Mouse (Mus musculus) erythroblast, embryonic 14.5 days (primary cell): ENCODE results near the gene Taf10. TPM values are rescaled to one million over a fixed set of nuclear protein-coding genes. Genes with fewer than 3 reads are reported as not detected.

ENCODE experiments used
- H3K27me3 ChIP-seq: 2 replicates; pipeline ENCODE4 v1.6.1; 2012; ENCODE audit warnings: inconsistent platforms; ENCODE audit not compliant: control insufficient read depth
- H3K36me3 ChIP-seq: 2 replicates; pipeline ENCODE4 v1.6.1; 2012; ENCODE audit warnings: mild to moderate bottlenecking, inconsistent platforms; ENCODE audit not compliant: control insufficient read depth
- H3K4me1 ChIP-seq: 2 replicates; pipeline ENCODE4 v1.6.1; 2012; ENCODE audit warnings: inconsistent platforms; ENCODE audit not compliant: control insufficient read depth
- H3K4me3 ChIP-seq: replicated peaks from 2 replicates; pipeline ENCODE3; 2012; ENCODE audit warnings: moderate library complexity, mild to moderate bottlenecking, inconsistent platforms
- H3K9me3 ChIP-seq: 2 replicates; pipeline ENCODE4 v1.6.1; 2012; ENCODE audit warnings: low read length, inconsistent platforms, mixed read lengths; ENCODE audit not compliant: control insufficient read depth
- GATA1 ChIP-seq: IDR thresholded peaks from 2 replicates; pipeline ENCODE4 v1.6.1; 2012; ENCODE audit warnings: low read length, inconsistent platforms, mixed read lengths
- TAL1 ChIP-seq: IDR thresholded peaks from 3 replicates; pipeline ENCODE4 v1.6.1; 2012; ENCODE audit warnings: low read length, inconsistent platforms, mixed read lengths
- polyA plus RNA-seq: library from polyadenylated mRNA; stranded (reverse); fragments of >175 nt; gene quantifications from 2 replicates; pipeline ENCODE4 v1.2.3, GENCODE M21; 2012

Gene Taf10
- polyA plus RNA-seq, 1 experiment: 54.5 TPM

DNA sequence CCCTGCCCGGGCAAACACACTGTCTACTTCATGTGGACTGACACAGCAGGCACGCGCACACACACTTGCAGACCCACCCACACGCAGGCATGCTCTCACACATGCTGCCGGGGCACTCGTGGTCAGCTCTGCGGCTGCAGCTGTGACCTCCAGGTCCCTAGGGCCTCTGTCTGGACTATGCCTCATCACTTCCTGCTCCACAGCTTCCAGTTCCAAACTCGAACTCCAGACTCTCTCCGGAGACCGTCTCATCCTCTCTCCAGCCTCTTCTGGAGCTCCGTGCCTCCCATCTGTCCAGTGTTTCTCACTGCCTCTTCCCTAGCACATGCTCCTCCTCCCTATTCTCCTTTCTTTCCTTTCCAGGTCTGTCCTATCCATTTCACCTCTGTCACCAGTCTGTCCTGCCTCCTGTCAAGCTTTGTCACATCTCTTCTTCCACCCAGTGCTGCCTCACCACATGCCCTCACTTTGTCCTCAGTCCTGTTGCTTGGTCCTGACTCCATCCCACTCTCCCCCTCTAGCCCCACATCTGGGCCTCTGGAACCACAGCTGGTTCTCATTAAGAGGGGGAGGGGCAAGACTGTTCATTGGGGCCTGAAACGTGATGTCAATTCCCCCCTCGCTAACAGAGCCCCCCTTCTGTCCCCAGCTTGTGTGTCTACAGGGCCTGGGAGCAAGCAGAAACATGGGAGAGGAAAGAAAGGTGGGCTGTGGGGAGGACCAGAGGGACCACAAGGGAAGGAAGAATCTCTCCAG lies 33.8 kb upstream of the Taf10 start:
- H3K27me3 ChIP-seq: peaks cover 4% of the 10 kb centered on the region
- H3K36me3 ChIP-seq: no peaks in the 10 kb centered on the region
- no peaks in the 10 kb centered on the region for H3K4me1 ChIP-seq
- no peaks in the 10 kb centered on the region for H3K9me3 ChIP-seq
- no peak overlapping the region for H3K4me3 ChIP-seq
- no peak for TF ChIP-seq TAL1
- no peak for TF ChIP-seq GATA1

DNA sequence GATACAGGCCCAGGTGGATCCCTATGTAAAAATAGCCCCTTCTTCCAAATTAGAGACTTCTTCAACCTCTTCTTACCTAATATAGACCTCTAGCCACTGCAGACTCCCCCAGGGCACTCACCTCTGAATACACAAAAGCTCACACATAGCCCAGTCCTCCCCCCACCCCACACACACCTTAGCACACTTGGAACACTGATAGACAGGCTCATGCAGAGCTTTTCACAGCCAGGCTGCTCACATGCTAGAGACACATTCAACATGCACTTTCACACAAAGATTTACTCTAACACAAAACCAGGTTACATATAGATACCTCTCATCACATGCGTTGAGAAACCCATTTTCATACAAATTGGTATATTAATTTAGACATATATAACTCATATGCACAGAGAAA lies 33.2 kb upstream of the Taf10 start:
- Histone ChIP-seq H3K9me3 (no peaks in the 10 kb centered on the region), H3K4me1 (no peaks in the 10 kb centered on the region), H3K27me3 (no peaks in the 10 kb centered on the region), H3K4me3 (no peak overlapping the region), H3K36me3 (no peaks in the 10 kb centered on the region)
- no peak for TF ChIP-seq GATA1
- no peak for TF ChIP-seq TAL1

DNA sequence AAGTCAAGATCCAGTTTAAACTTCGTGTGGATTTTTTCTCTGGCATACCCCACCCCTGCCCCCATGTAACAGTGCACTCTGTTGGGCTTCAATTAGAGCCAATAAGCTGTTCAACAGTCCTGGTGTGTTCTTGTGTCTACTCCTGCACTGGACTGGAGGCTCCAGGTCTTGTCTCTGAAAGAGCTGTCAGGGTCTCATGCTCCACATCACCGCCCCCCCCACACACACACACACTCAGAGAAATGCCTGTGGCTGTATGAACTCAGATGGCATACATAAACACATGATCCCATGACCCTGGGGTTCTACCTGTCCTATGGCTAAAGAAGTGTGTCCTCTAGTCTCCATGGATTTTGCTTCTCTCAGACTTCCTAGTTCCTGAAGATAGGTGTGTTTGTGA lies 31.9 kb upstream of the Taf10 start:
- Histone ChIP-seq H3K4me1 (no peaks in the 10 kb centered on the region), H3K4me3 (no peak overlapping the region), H3K36me3 (no peaks in the 10 kb centered on the region), H3K27me3 (no peaks in the 10 kb centered on the region), H3K9me3 (no peaks in the 10 kb centered on the region)
- no peak for TF ChIP-seq TAL1
- no peak for TF ChIP-seq GATA1

DNA sequence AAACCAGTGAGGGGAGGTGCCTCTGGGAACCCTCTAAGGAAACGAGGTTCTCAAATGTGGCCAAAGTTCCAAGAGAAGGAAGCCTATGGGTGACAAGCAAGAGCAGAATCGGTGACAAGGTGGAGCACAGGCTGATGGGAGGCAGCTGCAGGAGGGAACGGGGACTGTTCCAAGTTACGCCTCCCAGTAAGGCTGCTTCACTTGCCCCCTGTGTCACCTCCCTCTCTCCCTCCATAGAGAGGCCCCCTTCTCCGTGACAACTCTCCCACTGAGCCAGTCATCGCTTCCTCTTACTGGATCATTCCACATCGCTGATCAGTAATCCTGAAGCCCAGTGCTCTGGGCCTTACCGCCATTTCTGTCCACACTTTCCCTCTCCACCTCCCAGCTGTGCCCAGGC lies 30.5 kb upstream of the Taf10 start:
- no peaks in the 10 kb centered on the region for H3K4me1 ChIP-seq
- H3K9me3 ChIP-seq: no peaks in the 10 kb centered on the region
- H3K4me3 ChIP-seq: no peak overlapping the region
- no peaks in the 10 kb centered on the region for H3K27me3 ChIP-seq
- H3K36me3 ChIP-seq: no peaks in the 10 kb centered on the region
- no peak for TF ChIP-seq TAL1
- TF ChIP-seq GATA1: no peak

DNA sequence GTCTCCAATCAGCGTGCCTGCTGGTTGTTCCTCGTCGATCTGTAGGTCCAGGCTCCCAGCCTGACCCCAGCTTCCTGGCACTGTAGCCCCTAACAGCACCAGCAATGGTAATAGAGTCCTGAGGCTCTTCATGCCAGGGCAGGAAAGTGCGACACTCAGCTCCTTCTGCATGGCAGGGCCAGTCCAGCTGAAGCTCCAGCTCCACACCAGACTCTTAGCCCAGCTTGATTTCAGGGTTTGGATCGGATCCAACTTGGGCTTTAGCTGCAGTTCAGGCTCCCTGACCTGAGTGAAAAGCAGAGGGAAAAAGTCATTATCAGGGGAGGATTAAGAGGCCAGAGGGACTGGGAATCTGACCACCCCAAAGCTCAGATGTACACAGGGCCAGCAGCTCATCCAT lies 28.9 kb upstream of the Taf10 start:
- TF ChIP-seq TAL1: no peak
- no peak for TF ChIP-seq GATA1
- Histone ChIP-seq H3K27me3 (no peaks in the 10 kb centered on the region), H3K9me3 (no peaks in the 10 kb centered on the region), H3K4me1 (no peaks in the 10 kb centered on the region), H3K36me3 (no peaks in the 10 kb centered on the region), H3K4me3 (no peak overlapping the region)

DNA sequence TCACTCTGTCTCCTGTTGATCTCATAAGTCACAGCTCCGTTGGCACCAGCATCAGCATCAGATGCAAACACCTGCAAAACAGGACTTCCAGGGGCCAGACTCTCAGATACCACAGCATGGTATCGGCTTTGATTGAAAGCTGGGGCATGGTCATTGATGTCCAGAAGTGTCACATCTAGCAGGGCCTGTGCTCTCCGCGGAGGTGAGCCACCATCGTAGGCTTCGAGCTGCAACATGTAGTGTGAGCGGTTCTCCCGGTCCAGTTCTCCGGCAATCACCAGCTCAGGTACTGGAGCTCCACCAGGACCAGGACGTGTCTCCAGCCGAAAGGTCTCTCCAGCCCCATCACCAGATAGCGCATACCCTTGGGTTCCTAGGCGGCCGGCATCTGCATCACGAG lies 28.2 kb upstream of the Taf10 start:
- no peak overlapping the region for H3K4me3 ChIP-seq
- TF ChIP-seq GATA1 (no peak), TAL1 (no peak)

DNA sequence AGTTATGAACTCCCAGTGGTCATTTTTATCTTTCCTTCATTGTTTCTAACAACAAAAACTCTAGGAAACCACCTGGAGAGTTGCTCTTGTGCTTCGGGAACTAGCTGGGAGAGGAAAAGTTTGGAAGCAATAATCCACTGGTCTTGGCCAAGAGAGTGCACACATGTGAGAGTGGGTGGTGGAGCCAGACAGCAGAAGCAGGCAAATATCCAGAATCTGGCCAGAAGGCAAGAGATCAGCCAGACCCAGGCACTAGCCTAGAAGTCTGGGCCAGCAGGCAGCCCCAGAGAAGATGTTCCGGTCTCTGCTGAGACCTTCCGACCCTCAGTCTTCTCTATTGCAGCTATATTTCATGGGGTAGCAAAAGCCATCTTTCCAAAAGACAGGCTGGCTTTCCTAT lies 25.8 kb upstream of the Taf10 start:
- Histone ChIP-seq H3K4me3 (no peak overlapping the region), H3K4me1 (no peaks in the 10 kb centered on the region), H3K27me3 (no peaks in the 10 kb centered on the region), H3K9me3 (no peaks in the 10 kb centered on the region), H3K36me3 (no peaks in the 10 kb centered on the region)
- TF ChIP-seq GATA1: no peak
- TF ChIP-seq TAL1: no peak

More for the DNA sequence above, 28.2 kb upstream of the Taf10 start:
- Histone ChIP-seq H3K4me1 (no peaks in the 10 kb centered on the region), H3K36me3 (no peaks in the 10 kb centered on the region), H3K27me3 (no peaks in the 10 kb centered on the region), H3K9me3 (no peaks in the 10 kb centered on the region)

DNA sequence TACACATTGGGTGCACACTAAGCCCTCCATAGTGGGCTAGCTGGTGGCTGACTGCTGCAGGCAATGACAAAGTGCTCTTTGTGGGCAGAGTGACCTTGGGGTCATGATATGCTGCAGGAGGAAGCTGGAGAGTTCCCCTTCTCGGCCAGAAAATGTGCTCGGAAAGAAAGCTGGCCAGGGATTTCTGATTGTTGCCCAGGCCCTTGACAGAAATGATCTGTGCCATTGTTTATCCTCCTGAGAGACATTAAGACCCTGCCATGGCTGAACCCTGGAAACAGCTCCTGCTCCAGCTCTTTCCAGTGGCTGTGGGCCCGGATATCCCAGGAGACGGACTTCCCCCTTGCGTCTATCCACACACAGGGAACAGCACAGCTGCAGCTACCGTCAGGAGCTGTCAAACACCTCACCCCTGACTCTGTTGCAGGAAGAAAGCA lies 23.6 kb upstream of the Taf10 start:
- Histone ChIP-seq H3K27me3 (peaks cover 8% of the 10 kb centered on the region), H3K4me3 (no peak overlapping the region)

DNA sequence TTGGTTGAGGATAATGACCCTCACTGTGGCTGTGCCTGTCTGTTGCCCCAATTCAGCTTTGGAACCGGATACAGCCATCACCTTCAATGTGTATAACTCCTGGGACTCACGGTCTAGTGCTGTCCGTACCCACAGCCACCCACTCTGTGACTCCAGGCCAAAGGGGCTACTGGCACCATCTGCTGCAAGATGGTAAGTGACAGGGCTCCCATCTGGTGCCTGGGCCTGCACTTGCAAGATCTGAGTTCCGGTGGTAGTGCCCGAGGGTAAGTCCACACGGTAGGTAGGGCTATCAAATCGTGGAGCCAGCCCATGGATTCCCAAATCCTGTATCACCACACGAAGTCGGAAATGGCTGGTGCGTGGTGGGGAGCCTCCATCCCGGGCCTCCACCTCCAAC lies 20.2 kb upstream of the Taf10 start:
- Histone ChIP-seq H3K27me3 (peaks cover 30% of the 10 kb centered on the region), H3K4me1 (no peaks in the 10 kb centered on the region), H3K4me3 (no peak overlapping the region), H3K9me3 (no peaks in the 10 kb centered on the region), H3K36me3 (no peaks in the 10 kb centered on the region)
- no peak for TF ChIP-seq GATA1
- no peak for TF ChIP-seq TAL1

More for the DNA sequence above, 23.6 kb upstream of the Taf10 start:
- Histone ChIP-seq H3K4me1 (no peaks in the 10 kb centered on the region), H3K36me3 (no peaks in the 10 kb centered on the region), H3K9me3 (no peaks in the 10 kb centered on the region)
- TF ChIP-seq GATA1 (no peak), TAL1 (no peak)

DNA sequence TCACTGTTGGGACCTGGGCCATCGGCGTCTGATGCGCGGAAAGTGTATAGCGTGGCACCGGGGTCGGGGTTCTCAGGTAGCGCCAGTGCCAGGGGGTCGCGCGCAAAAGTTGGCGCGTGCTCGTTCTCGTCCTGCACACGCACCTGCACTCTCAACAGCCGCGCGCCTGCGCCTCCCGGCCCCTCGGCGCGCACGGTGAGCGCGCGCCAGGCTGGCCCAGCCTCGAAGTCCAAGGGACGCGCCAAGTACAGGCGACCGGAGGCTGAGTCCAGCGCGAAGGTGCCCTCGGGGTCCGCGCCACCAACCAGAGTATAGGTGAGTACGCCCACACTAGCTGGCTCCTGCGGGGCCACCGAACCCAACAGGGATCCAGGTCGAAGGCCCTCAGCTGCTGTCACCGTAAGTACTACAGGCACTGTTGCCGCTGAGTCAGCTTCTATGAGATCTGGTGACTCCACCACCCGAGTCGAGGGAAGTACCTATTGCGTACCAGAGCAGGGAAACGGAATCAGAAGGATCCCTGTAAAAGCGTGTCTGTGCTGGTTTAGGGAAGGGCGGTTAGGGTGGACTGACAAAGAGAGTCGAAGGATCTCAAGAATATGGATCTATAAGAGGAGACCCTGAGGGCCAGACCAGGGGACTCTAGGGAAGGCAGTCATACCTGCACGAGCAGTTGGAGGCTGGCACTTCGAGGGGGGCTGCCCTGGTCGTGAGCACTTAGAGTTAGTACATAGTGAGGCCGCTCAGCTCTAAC lies 18.5 kb upstream of the Taf10 start:
- no peak overlapping the region for H3K4me3 ChIP-seq

More for the DNA sequence above, 18.5 kb upstream of the Taf10 start:
- no peak for TF ChIP-seq TAL1
- peaks cover 30% of the 10 kb centered on the region for H3K27me3 ChIP-seq
- H3K4me1 ChIP-seq: no peaks in the 10 kb centered on the region
- no peaks in the 10 kb centered on the region for H3K9me3 ChIP-seq
- H3K36me3 ChIP-seq: no peaks in the 10 kb centered on the region
